Mouse (Mus musculus) lung, embryonic 14.5 days (tissue): ENCODE measurements around the gene Gpank1. TPM values are rescaled to one million over a fixed set of nuclear protein-coding genes. Genes with fewer than 3 reads are reported as not detected.

Source experiments
- ATAC-seq: fragments of 200-750 bp; cut with Nextera tagmentation; 2 replicates; pipeline ENCODE4 v1.8.0; 2017; ENCODE audit warnings: mild to moderate bottlenecking, moderate TSS enrichment, moderate library complexity; ENCODE audit not compliant: insufficient read depth
- DNase-seq: peaks from one replicate; pipeline ENCODE4 v3.0.0-alpha.2; 2015
- H3K27ac ChIP-seq: fragments of 300-500 bp; sonication (generic); 2 replicates; pipeline ENCODE4 v1.5.1; 2014; ENCODE audit warnings: low read depth, mild to moderate bottlenecking, moderate library complexity
- H3K27me3 ChIP-seq: fragments of 300-500 bp; sonication (generic); 2 replicates; pipeline ENCODE4 v1.6.1; 2014; ENCODE audit warnings: low read length, control low read depth; ENCODE audit not compliant: insufficient read depth
- H3K36me3 ChIP-seq: fragments of 300-500 bp; sonication (generic); 2 replicates; pipeline ENCODE4 v1.6.1; 2014; ENCODE audit warnings: control low read depth; ENCODE audit not compliant: insufficient read depth
- H3K4me1 ChIP-seq: fragments of 300-500 bp; sonication (generic); 2 replicates; pipeline ENCODE4 v1.6.1; 2014; ENCODE audit warnings: antibody characterized with exemption, control low read depth; ENCODE audit not compliant: insufficient read depth
- H3K4me2 ChIP-seq: fragments of 300-500 bp; sonication (generic); 2 replicates; pipeline ENCODE4 v1.6.1; 2014; ENCODE audit warnings: mild to moderate bottlenecking
- H3K4me3 ChIP-seq: fragments of 300-500 bp; sonication (generic); 2 replicates; pipeline ENCODE4 v1.5.1; 2014; ENCODE audit warnings: low read depth, low read length
- H3K9ac ChIP-seq: fragments of 300-500 bp; sonication (generic); 2 replicates; pipeline ENCODE4 v1.6.1; 2014
- H3K9me3 ChIP-seq: fragments of 300-500 bp; sonication (generic); 2 replicates; pipeline ENCODE4 v1.6.1; 2016; ENCODE audit warnings: low read depth, low read length, control low read depth
- CTCF ChIP-seq: IDR thresholded peaks from 2 replicates; pipeline ENCODE4 v1.5.1; 2016; ENCODE audit warnings: antibody characterized with exemption, low read depth
- WGBS: fragments of 180-500 bp; shearing (Covaris S2); extraction: QIAGEN DNeasy Blood & Tissue Kit; methylation state at CpG from one replicate; pipeline ENCODE4 v1.1.7; 2014; 5-methylcytosine and 5-hydroxymethylcytosine counted together
- polyA plus RNA-seq: library from polyadenylated mRNA; unstranded; fragments of >200 nt; fragmentation: Nextera tagmentation; extraction: Ambion mirVana; gene quantifications from 2 replicates; pipeline ENCODE4 v1.2.1, GENCODE M21; 2014

Gene Gpank1
- polyA plus RNA-seq, 1 experiment from 2014 or later = 19.0 TPM

- WGBS = 56% methylated on average over 14 of the region's 14 CpGs
- Histone ChIP-seq H3K36me3 (peaks cover 59% of the 10 kb centered on the region), H3K27ac (no peak overlapping the region), H3K4me3 (peak overlapping the region; percentile 100), H3K4me1 (peaks cover 13% of the 10 kb centered on the region; the same call in 1 of the 2 replicates), H3K27me3 (no peaks in the 10 kb centered on the region), H3K9me3 (no peaks in the 10 kb centered on the region), H3K9ac (peak overlapping the region; percentile 98), H3K4me2 (peak overlapping the region; percentile 99)
- no peak for DNase-seq
- ATAC-seq = no peak
- TF ChIP-seq CTCF = no peak
These were observed 40.9 kb downstream of the Gpank1 start for GRCm38 (mm10) chr17:35162121-35162520.

- ATAC-seq = no peak
- H3K9me3 ChIP-seq = no peaks in the 10 kb centered on the region
- H3K9ac ChIP-seq = peak overlapping the region; percentile 98
- H3K4me3 ChIP-seq = peak overlapping the region; percentile 100
- peak; percentile 39 for DNase-seq
- peaks cover 13% of the 10 kb centered on the region; the same call in 1 of the 2 replicates for H3K4me1 ChIP-seq
- H3K4me2 ChIP-seq = peak overlapping the region; percentile 99
- WGBS = 19% methylated on average over 12 of the region's 12 CpGs
- no peaks in the 10 kb centered on the region for H3K27me3 ChIP-seq
- H3K36me3 ChIP-seq = peaks cover 53% of the 10 kb centered on the region
- H3K27ac ChIP-seq = no peak overlapping the region
- no peak for TF ChIP-seq CTCF
These were observed 41.5 kb downstream of the Gpank1 start for GRCm38 (mm10) chr17:35162730-35163129.

- TF ChIP-seq CTCF = no peak
These were observed 42.2 kb downstream of the Gpank1 start for GRCm38 (mm10) chr17:35163326-35164081.

GRCm38 (mm10) chr17:35164218-35164567 is 42.9 kb downstream of the Gpank1 start:
- peak overlapping the region; percentile 98 for H3K9ac ChIP-seq
- H3K4me1 ChIP-seq = peaks cover 13% of the 10 kb centered on the region; the same call in 1 of the 2 replicates
- H3K27me3 ChIP-seq = no peaks in the 10 kb centered on the region
- 0% methylated on average over 28 of the region's 28 CpGs for WGBS
- H3K27ac ChIP-seq = peak overlapping the region; percentile 99
- H3K4me3 ChIP-seq = peak overlapping the region; percentile 100
- ATAC-seq = no peak
- no peaks in the 10 kb centered on the region for H3K9me3 ChIP-seq
- peak overlapping the region; percentile 99 for H3K4me2 ChIP-seq
- H3K36me3 ChIP-seq = peaks cover 38% of the 10 kb centered on the region
- TF ChIP-seq CTCF = no peak
- DNase-seq = no peak

More at GRCm38 (mm10) chr17:35163326-35164081, 42.2 kb downstream of the Gpank1 start:
- Histone ChIP-seq H3K36me3 (peaks cover 45% of the 10 kb centered on the region), H3K27me3 (no peaks in the 10 kb centered on the region), H3K27ac (peak overlapping the region; percentile 99; the same call in 1 of the 2 replicates), H3K9ac (peak overlapping the region; percentile 98), H3K4me1 (peaks cover 13% of the 10 kb centered on the region; the same call in 1 of the 2 replicates), H3K9me3 (no peaks in the 10 kb centered on the region), H3K4me2 (peak overlapping the region; percentile 99), H3K4me3 (peak overlapping the region; percentile 100)
- no peak for DNase-seq
- WGBS = 11% methylated on average over 8 of the region's 8 CpGs
- no peak for ATAC-seq

- H3K27me3 ChIP-seq = no peaks in the 10 kb centered on the region
- peak within 1 kb of the TSS; percentile 99 for H3K4me2 ChIP-seq
- peak within 1 kb of the TSS; percentile 98 for H3K9ac ChIP-seq
- H3K36me3 ChIP-seq = peaks cover 32% of the 10 kb centered on the region
- H3K4me1 ChIP-seq = peaks cover 13% of the 10 kb centered on the region; the same call in 1 of the 2 replicates
- peak within 1 kb of the TSS; percentile 100 for H3K4me3 ChIP-seq
- peak; percentile 96 for ATAC-seq
- no peak for TF ChIP-seq CTCF
- under 1% methylated on average over 64 of the region's 89 CpGs for WGBS
- H3K9me3 ChIP-seq = no peaks in the 10 kb centered on the region
- H3K27ac ChIP-seq = peak within 1 kb of the TSS; percentile 99
- DNase-seq = peak; percentile 99
These were observed 43.6 kb downstream of the Gpank1 start, which contains the start of gene Prrc2a for GRCm38 (mm10) chr17:35164568-35165450. Gene Prrc2a, minus strand, starts transcription at chr17:35164897.

GRCm38 (mm10) chr17:35165451-35166155 is 44.3 kb downstream of the Gpank1 start:
- Histone ChIP-seq H3K9me3 (no peaks in the 10 kb centered on the region), H3K27ac (peak overlapping the region; percentile 99), H3K27me3 (no peaks in the 10 kb centered on the region), H3K36me3 (peaks cover 24% of the 10 kb centered on the region), H3K4me2 (peak overlapping the region; percentile 76), H3K9ac (peak overlapping the region; percentile 56), H3K4me3 (peak overlapping the region; percentile 100), H3K4me1 (peaks cover 13% of the 10 kb centered on the region; the same call in 1 of the 2 replicates)
- ATAC-seq (peak; percentile 85), DNase-seq (peak; percentile 40)
- no peak for TF ChIP-seq CTCF
- 19% methylated on average over 12 of the region's 12 CpGs for WGBS
